Comparison of ENCODE assay signal across 9 mouse cellular contexts in genomic region chr8:124314803-124315202, GRCm38 (mm10).
DNase-seq lines count a peak whose midpoint lies in the region; ATAC-seq and TF ChIP-seq lines count a peak whose summit lies in the region.
"Had no signal": no experiment of that assay in that cellular context is flagged by ENCODE, and none has a peak within 500 bp of the region (broad histone marks: within the 10 kb centered on the region; RNA-seq: fewer than 3 reads in every experiment).

No protein-coding gene starts in this region.

- peak; percentile 42 for DNase-seq in gastrocnemius, postnatal 10 days
- no peak for DNase-seq in gastrocnemius, postnatal 4 days (ENCODE audit: low spot score in 2 of 2)
- peak; percentile 21 for DNase-seq in B cell, adult 2 months
- DNase-seq in liver, adult 2 months (ENCODE audit: extremely low read depth, low read depth, low spot score): peak; percentile 38
- DNase-seq in urinary bladder, postnatal 4 days (ENCODE audit: low spot score in 2 of 2): no peak
- no peak for DNase-seq in right cerebral cortex, adult 18-20 months

- H3K79me2 ChIP-seq in liver, adult 2 months (ENCODE audit: control insufficient read depth, insufficient read depth, low read length): peaks cover 15% of the 10 kb centered on the region; the same call in 1 of the 2 replicates

- H3K9me3 ChIP-seq in embryonic facial prominence, embryonic 12.5 days: no peaks in the 10 kb centered on the region

- no peak overlapping the region for H3K4me3 ChIP-seq in embryonic facial prominence, embryonic 12.5 days
- H3K4me3 ChIP-seq in liver, adult 2 months (ENCODE audit: insufficient read depth, low read depth, low read length): no peak overlapping the region
- no peak overlapping the region for H3K4me3 ChIP-seq in olfactory bulb, adult 2 months (ENCODE audit: insufficient read depth, low read depth, low read length)

- TF ChIP-seq CTCF in liver, adult 2 months (IDR thresholded peaks at IDR 0.05; ENCODE audit: low read depth, low read length): peak; percentile 48
- no peak for TF ChIP-seq CTCF in olfactory bulb, adult 2 months (IDR thresholded peaks at IDR 0.05; ENCODE audit: insufficient read depth, low read depth, low read length)

- no peak overlapping the region for H3K9ac ChIP-seq in embryonic facial prominence, embryonic 12.5 days
- no peak overlapping the region for H3K9ac ChIP-seq in liver, adult 2 months (ENCODE audit: low read depth, low read length)

- no peak for ATAC-seq in embryonic facial prominence, embryonic 12.5 days (ENCODE audit: insufficient number of reproducible peaks, insufficient read depth, low FRiP score, low TSS enrichment)
- ATAC-seq: Patski had no signal

- WGBS in embryonic facial prominence, embryonic 12.5 days: 49% methylated on average over 10 of the region's 10 CpGs
- 43% methylated on average over 10 of the region's 10 CpGs for WGBS in liver, adult 2 months
- 47% methylated on average over 10 of the region's 10 CpGs for WGBS in olfactory bulb, adult 2 months

- no peak overlapping the region for H3K4me2 ChIP-seq in embryonic facial prominence, embryonic 12.5 days (replicated peaks)

- H3K36me3 ChIP-seq in embryonic facial prominence, embryonic 12.5 days: peaks cover 4% of the 10 kb centered on the region; the same call in 1 of the 2 replicates
- H3K36me3 ChIP-seq in liver, adult 2 months (ENCODE audit: control insufficient read depth, insufficient read depth, low read length): no peaks in the 10 kb centered on the region

- peaks cover 26% of the 10 kb centered on the region for H3K4me1 ChIP-seq in embryonic facial prominence, embryonic 12.5 days
- H3K4me1 ChIP-seq in liver, adult 2 months (ENCODE audit: control insufficient read depth, insufficient read depth, low read length): peaks cover 14% of the 10 kb centered on the region
- peaks cover 48% of the 10 kb centered on the region for H3K4me1 ChIP-seq in olfactory bulb, adult 2 months (ENCODE audit: control insufficient read depth, insufficient read depth, low read length)

- no peak for TF ChIP-seq POLR2A in liver, adult 2 months (IDR thresholded peaks at IDR 0.05; ENCODE audit: extremely low read depth, insufficient read depth, low read length)
- no peak for TF ChIP-seq POLR2A in olfactory bulb, adult 2 months (IDR thresholded peaks at IDR 0.05; ENCODE audit: insufficient read depth, low read depth, low read length)

- no peaks in the 10 kb centered on the region for H3K27me3 ChIP-seq in embryonic facial prominence, embryonic 12.5 days
- no peaks in the 10 kb centered on the region for H3K27me3 ChIP-seq in liver, adult 2 months (ENCODE audit: control insufficient read depth, insufficient read depth, low read length)
- H3K27me3 ChIP-seq: Patski had no signal

- 0 out of 2 replicates have a peak overlapping the region, but pooled peaks have one; percentile 30 for H3K27ac ChIP-seq in embryonic facial prominence, embryonic 12.5 days
- H3K27ac ChIP-seq in liver, adult 2 months (replicated peaks; ENCODE audit: insufficient read depth, low read depth, low read length): no peak overlapping the region
- peak overlapping the region; percentile 16; the same call in 1 of the 2 replicates for H3K27ac ChIP-seq in olfactory bulb, adult 2 months (ENCODE audit: insufficient read depth, low read depth, low read length)

Comparison
In these comparisons a context has a peak if more than half of its experiments do, and no peak if none do; other contexts are left out.
1. DNase-seq: peak in gastrocnemius, postnatal 10 days (single experiment), B cell, adult 2 months (2 of 2) and liver, adult 2 months (single experiment); none in gastrocnemius, postnatal 4 days (0 of 2), urinary bladder, postnatal 4 days (0 of 2) and right cerebral cortex, adult 18-20 months (single experiment).